Mouse (Mus musculus) myocyte (in vitro differentiated cells): ENCODE results near the gene Mchr1. TPM values are rescaled to one million over a fixed set of nuclear protein-coding genes. Genes with fewer than 3 reads are reported as not detected.
A peak's percentile ranks its signal among the peaks of the same experiment; 100 is the strongest.

Source experiments
- H3K27me3 ChIP-seq: one replicate; pipeline ENCODE4 v1.6.1; 2011; ENCODE audit not compliant: control insufficient read depth, insufficient read depth, insufficient read length
- H3K36me3 ChIP-seq: one replicate; pipeline ENCODE4 v1.6.1; 2011; ENCODE audit not compliant: control insufficient read depth, insufficient read depth
- H3K4me2 ChIP-seq: one replicate; pipeline ENCODE4 v1.6.1; 2011; ENCODE audit warnings: low read depth, control low read depth
- H3K4me3 ChIP-seq: one replicate; pipeline ENCODE4 v1.5.1; 2011; ENCODE audit warnings: mild to moderate bottlenecking, control low read depth, moderate library complexity
- H3K79me2 ChIP-seq: one replicate; pipeline ENCODE4 v1.6.1; 2011; ENCODE audit not compliant: control insufficient read depth, insufficient read depth
- H3ac ChIP-seq: one replicate; pipeline ENCODE4 v1.6.1; 2011; ENCODE audit not compliant: control insufficient read depth, insufficient read length
- CEBPB ChIP-seq: IDR thresholded peaks from 2 replicates; pipeline ENCODE4 v1.6.1; 2011; ENCODE audit warnings: mild to moderate bottlenecking, moderate library complexity; ENCODE audit not compliant: poor library complexity, insufficient read depth, severe bottlenecking
- E2F4 ChIP-seq: IDR thresholded peaks from one replicate; pipeline ENCODE4 v1.6.1; 2011; ENCODE audit warnings: mild to moderate bottlenecking, control low read depth, moderate library complexity; ENCODE audit not compliant: insufficient read depth
- MAX ChIP-seq: IDR thresholded peaks from one replicate; pipeline ENCODE4 v1.6.1; 2011; ENCODE audit warnings: low read depth, mild to moderate bottlenecking, control low read depth
- MYOD1 ChIP-seq, 3 experiments: IDR thresholded peaks; one replicate each; pipeline ENCODE4 v1.6.1; 2011; ENCODE audit warnings: control low read depth in 2 of 3, low read depth in 2 of 3, mild to moderate bottlenecking in 2 of 3, moderate library complexity in 1 of 3; ENCODE audit not compliant: insufficient read length in 2 of 3, control insufficient read depth in 1 of 3
- MYOG ChIP-seq, 3 experiments: IDR thresholded peaks; one replicate each; pipeline ENCODE4 v1.6.1; 2011; ENCODE audit warnings: control low read depth in 2 of 3, low read depth in 2 of 3, mild to moderate bottlenecking in 2 of 3; ENCODE audit not compliant: insufficient read length in 2 of 3, control insufficient read depth in 1 of 3, insufficient read depth in 1 of 3
- POLR2A ChIP-seq: IDR thresholded peaks from one replicate; pipeline ENCODE4 v1.6.1; 2011; ENCODE audit warnings: low read depth, mild to moderate bottlenecking, control low read depth, moderate library complexity; ENCODE audit not compliant: insufficient read length
- POLR2AphosphoS2 ChIP-seq: IDR thresholded peaks from one replicate; pipeline ENCODE4 v1.6.1; 2011; ENCODE audit warnings: low read depth, control low read depth; ENCODE audit not compliant: insufficient read length
- REST ChIP-seq: IDR thresholded peaks from one replicate; pipeline ENCODE4 v1.6.1; 2011; ENCODE audit warnings: mild to moderate bottlenecking, control low read depth, moderate library complexity; ENCODE audit not compliant: insufficient read depth, insufficient read length
- SRF ChIP-seq: IDR thresholded peaks from one replicate; pipeline ENCODE4 v1.6.1; 2011; ENCODE audit warnings: low read depth; ENCODE audit not compliant: control insufficient read depth, insufficient read length
- TCF12 ChIP-seq: IDR thresholded peaks from one replicate; pipeline ENCODE4 v1.6.1; 2011; ENCODE audit warnings: mild to moderate bottlenecking, control low read depth; ENCODE audit not compliant: poor library complexity, insufficient read depth, severe bottlenecking
- TCF3 ChIP-seq: IDR thresholded peaks from one replicate; pipeline ENCODE4 v1.6.1; 2011; ENCODE audit warnings: low read depth, control low read depth; ENCODE audit not compliant: insufficient read length
- USF1 ChIP-seq: IDR thresholded peaks from one replicate; pipeline ENCODE4 v1.6.1; 2011; ENCODE audit warnings: low read depth, mild to moderate bottlenecking, control low read depth, moderate library complexity
- polyA plus RNA-seq: library from polyadenylated mRNA; unstranded; fragments of >200 nt; fragmentation: generic; extraction: Trizol; gene quantifications from one replicate; pipeline ENCODE4 v1.2.1, GENCODE M21; 2012; ENCODE audit warnings: missing spikeins

Mchr1 gene
- polyA plus RNA-seq, 1 experiment = 0.44 TPM

DNA sequence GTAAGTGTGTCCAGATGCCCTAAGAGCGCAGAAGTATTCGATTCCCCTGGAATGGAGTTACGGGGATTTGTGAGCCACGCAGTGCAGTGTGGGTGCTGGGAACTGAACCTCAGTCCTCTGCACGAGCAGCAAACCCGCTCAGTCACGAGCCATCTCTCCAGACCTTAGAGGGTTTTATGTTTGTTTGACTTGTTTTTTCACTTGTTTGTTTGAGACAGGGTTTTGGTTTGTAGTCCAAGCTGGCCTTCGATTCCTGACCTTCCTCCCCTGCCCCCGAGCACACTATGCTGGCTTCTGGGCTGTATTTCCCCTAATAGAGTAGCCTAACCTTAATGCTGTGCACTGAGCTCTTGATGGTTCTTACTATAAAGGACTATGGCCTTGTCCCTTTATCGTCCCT lies 10.3 kb upstream of the Mchr1 start:
- TF ChIP-seq USF1 (no peak), SRF (no peak), TCF12 (no peak), TCF3 (no peak)
- Histone ChIP-seq H3K4me3 (no peak overlapping the region), H3K27me3 (no peaks in the 10 kb centered on the region)

GRCm38 (mm10) chr15:81225732-81226131 lies 9.6 kb upstream of the Mchr1 start:
- Histone ChIP-seq H3K4me2 (peak overlapping the region; percentile 25), H3K36me3 (no peaks in the 10 kb centered on the region), H3K79me2 (no peaks in the 10 kb centered on the region), H3K4me3 (no peak overlapping the region), H3K27me3 (no peaks in the 10 kb centered on the region), H3ac (no peak overlapping the region)
- TF ChIP-seq CEBPB (no peak), MYOD1 (IDR thresholded peaks at IDR 0.05; ENCODE audit: control insufficient read depth in 1 of 3, insufficient read length in 2 of 3, low read depth in 2 of 3) (peak in 2 of 3 experiments; percentile 13 to 64)

More for the DNA sequence above, 10.3 kb upstream of the Mchr1 start:
- Histone ChIP-seq H3K4me2 (peak overlapping the region; percentile 25), H3K79me2 (no peaks in the 10 kb centered on the region), H3K36me3 (no peaks in the 10 kb centered on the region), H3ac (no peak overlapping the region)

DNA sequence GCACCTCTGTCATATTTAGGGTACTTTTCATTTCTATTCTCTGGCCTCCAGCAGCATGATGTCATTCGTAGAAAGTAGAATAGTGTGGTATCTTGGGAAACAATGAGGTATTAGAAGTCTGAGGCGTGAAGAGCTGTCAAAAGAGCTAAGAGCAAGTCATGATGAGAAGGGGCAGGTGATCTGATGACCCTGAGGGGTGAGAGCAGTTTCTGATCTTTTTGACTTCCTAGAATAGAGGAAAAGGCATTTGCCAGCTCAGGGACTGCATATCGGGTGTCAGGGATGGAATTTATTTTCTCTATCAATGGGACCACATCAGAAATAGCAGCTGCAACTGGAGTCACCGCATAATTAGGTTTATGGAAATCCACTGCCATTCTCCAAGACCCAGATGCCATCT lies 8.5 kb upstream of the Mchr1 start:
- Histone ChIP-seq H3K4me2 (peak overlapping the region; percentile 25), H3K27me3 (no peaks in the 10 kb centered on the region), H3K36me3 (no peaks in the 10 kb centered on the region), H3K79me2 (no peaks in the 10 kb centered on the region), H3ac (no peak overlapping the region), H3K4me3 (no peak overlapping the region)
- no peak for TF ChIP-seq TCF3
- peak; percentile 62 for TF ChIP-seq TCF12
- no peak for TF ChIP-seq POLR2A
- TF ChIP-seq SRF = no peak
- peak; percentile 68 for TF ChIP-seq CEBPB
- no peak for TF ChIP-seq REST
- TF ChIP-seq MYOD1 (IDR thresholded peaks at IDR 0.05; ENCODE audit: control insufficient read depth in 1 of 3, insufficient read length in 2 of 3, low read depth in 2 of 3) = peak; percentile 82 to 94 (median 93)
- TF ChIP-seq MYOG (IDR thresholded peaks at IDR 0.05; ENCODE audit: control insufficient read depth in 1 of 3, insufficient read depth in 1 of 3, insufficient read length in 2 of 3, low read depth in 2 of 3) = peak in 2 of 3 experiments; percentile 49 to 90

DNA sequence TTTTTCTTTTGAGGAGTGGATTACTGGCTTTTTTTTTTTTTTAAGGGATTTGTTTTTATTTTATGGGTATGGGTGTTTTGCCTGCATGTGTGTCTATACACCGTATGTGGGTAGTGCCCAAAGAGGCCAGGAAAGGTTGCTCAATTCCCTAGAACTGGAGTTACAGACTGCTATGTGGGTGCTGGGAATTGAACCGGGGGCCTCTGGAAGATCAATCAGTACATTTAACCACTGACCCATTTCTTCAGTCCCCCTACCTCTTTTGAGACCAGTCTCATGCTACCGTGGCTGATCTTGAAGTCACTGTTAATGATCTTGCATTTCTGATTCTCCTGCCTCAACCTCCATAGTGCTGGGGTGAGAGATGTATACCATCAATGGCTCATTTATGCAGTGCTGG lies 8.0 kb upstream of the Mchr1 start:
- Histone ChIP-seq H3K79me2 (no peaks in the 10 kb centered on the region), H3K27me3 (no peaks in the 10 kb centered on the region), H3K36me3 (no peaks in the 10 kb centered on the region), H3ac (no peak overlapping the region), H3K4me2 (peak overlapping the region; percentile 56), H3K4me3 (no peak overlapping the region)
- TF ChIP-seq POLR2A (no peak), MAX (no peak), CEBPB (no peak), MYOD1 (IDR thresholded peaks at IDR 0.05; ENCODE audit: control insufficient read depth in 1 of 3, insufficient read length in 2 of 3, low read depth in 2 of 3) (no peak), E2F4 (no peak), REST (no peak), POLR2AphosphoS2 (no peak), TCF3 (no peak), MYOG (IDR thresholded peaks at IDR 0.05; ENCODE audit: control insufficient read depth in 1 of 3, insufficient read depth in 1 of 3, insufficient read length in 2 of 3, low read depth in 2 of 3) (no peak), USF1 (no peak), TCF12 (no peak), SRF (no peak)

GRCm38 (mm10) chr15:81228258-81228657 lies 7.0 kb upstream of the Mchr1 start:
- H3K27me3 ChIP-seq = no peaks in the 10 kb centered on the region
- no peaks in the 10 kb centered on the region for H3K79me2 ChIP-seq
- no peak overlapping the region for H3K4me2 ChIP-seq
- TF ChIP-seq POLR2AphosphoS2 = no peak
- TF ChIP-seq REST = no peak
- TF ChIP-seq MAX = no peak
- TF ChIP-seq CEBPB = no peak
- no peak for TF ChIP-seq MYOG (IDR thresholded peaks at IDR 0.05; ENCODE audit: control insufficient read depth in 1 of 3, insufficient read depth in 1 of 3, insufficient read length in 2 of 3, low read depth in 2 of 3)
- no peak for TF ChIP-seq TCF12
- no peak for TF ChIP-seq SRF
- TF ChIP-seq POLR2A = no peak
- no peak for TF ChIP-seq MYOD1 (IDR thresholded peaks at IDR 0.05; ENCODE audit: control insufficient read depth in 1 of 3, insufficient read length in 2 of 3, low read depth in 2 of 3)
- no peak for TF ChIP-seq TCF3
- no peak for TF ChIP-seq USF1
- no peak for TF ChIP-seq E2F4
- H3K36me3 ChIP-seq = no peaks in the 10 kb centered on the region
- no peak overlapping the region for H3ac ChIP-seq
- H3K4me3 ChIP-seq = no peak overlapping the region
